Mouse (Mus musculus) stomach, embryonic 14.5 days (tissue): ENCODE measurements around the gene Cfap74. TPM values are rescaled to one million over a fixed set of nuclear protein-coding genes. Genes with fewer than 3 reads are reported as not detected.

Experiments used
- ATAC-seq: fragments of 200-750 bp; cut with Nextera tagmentation; 2 replicates; pipeline ENCODE4 v1.8.0; 2017; ENCODE audit warnings: low read depth, moderate TSS enrichment; ENCODE audit not compliant: insufficient number of reproducible peaks, insufficient read depth, low FRiP score
- H3K27ac ChIP-seq: fragments of 300-500 bp; sonication (generic); 2 replicates; pipeline ENCODE4 v1.5.1; 2014; ENCODE audit warnings: mild to moderate bottlenecking, low read length, moderate library complexity, mixed read lengths
- H3K27me3 ChIP-seq: fragments of 300-500 bp; sonication (generic); 2 replicates; pipeline ENCODE4 v1.6.1; 2014; ENCODE audit warnings: low read length, control low read depth, mixed read lengths; ENCODE audit not compliant: control insufficient read depth, insufficient read depth
- H3K36me3 ChIP-seq: fragments of 300-500 bp; sonication (generic); 2 replicates; pipeline ENCODE4 v1.6.1; 2014; ENCODE audit warnings: mild to moderate bottlenecking, control low read depth, low read length, moderate library complexity, mixed read lengths; ENCODE audit not compliant: control insufficient read depth, insufficient read depth
- H3K4me1 ChIP-seq: fragments of 300-500 bp; sonication (generic); 2 replicates; pipeline ENCODE4 v1.6.1; 2014; ENCODE audit warnings: low read length, control low read depth, mixed read lengths; ENCODE audit not compliant: control insufficient read depth, insufficient read depth
- H3K4me2 ChIP-seq: fragments of 300-500 bp; sonication (generic); replicated peaks from 2 replicates; pipeline ENCODE4 v1.6.1; 2014; ENCODE audit warnings: low read depth, low read length, control low read depth
- H3K4me3 ChIP-seq: fragments of 300-500 bp; sonication (generic); 2 replicates; pipeline ENCODE4 v1.5.1; 2014; ENCODE audit warnings: low read depth, low read length, control low read depth
- H3K9ac ChIP-seq: fragments of 300-500 bp; sonication (generic); replicated peaks from 2 replicates; pipeline ENCODE4 v1.6.1; 2014; ENCODE audit warnings: low read depth, mild to moderate bottlenecking, control low read depth, low read length, moderate library complexity, mixed read lengths
- H3K9me3 ChIP-seq: fragments of 300-500 bp; sonication (generic); 2 replicates; pipeline ENCODE4 v1.6.1; 2016; ENCODE audit warnings: low read depth, low read length, control low read depth; ENCODE audit not compliant: control insufficient read depth
- WGBS: fragments of 180-500 bp; shearing (Covaris S2); extraction: QIAGEN DNeasy Blood & Tissue Kit; methylation state at CpG from one replicate; pipeline ENCODE4 v1.1.7; 2014; 5-methylcytosine and 5-hydroxymethylcytosine counted together
- polyA plus RNA-seq: library from polyadenylated mRNA; unstranded; fragments of >200 nt; fragmentation: Nextera tagmentation; extraction: Ambion mirVana; gene quantifications from 2 replicates; pipeline ENCODE4 v1.2.1, GENCODE M21; 2014

Gene Cfap74
- polyA plus RNA-seq, 1 experiment from 2014 or later, result 3.8 TPM

GRCm38 (mm10) chr4:155451597-155451996 lies 42.6 kb downstream of the Cfap74 start:
- ATAC-seq, result no peak
- Histone ChIP-seq H3K4me1 (no peaks in the 10 kb centered on the region), H3K4me2 (no peak overlapping the region), H3K27ac (no peak overlapping the region), H3K4me3 (no peak overlapping the region), H3K27me3 (no peaks in the 10 kb centered on the region), H3K9me3 (no peaks in the 10 kb centered on the region), H3K9ac (no peak overlapping the region), H3K36me3 (no peaks in the 10 kb centered on the region)
- WGBS, result 33% methylated on average over 10 of the region's 10 CpGs

- no peaks in the 10 kb centered on the region for H3K36me3 ChIP-seq
- H3K27ac ChIP-seq, result no peak overlapping the region
- no peak overlapping the region for H3K9ac ChIP-seq
- no peak overlapping the region for H3K4me3 ChIP-seq
- no peaks in the 10 kb centered on the region for H3K4me1 ChIP-seq
- no peaks in the 10 kb centered on the region for H3K27me3 ChIP-seq
- WGBS, result 78% methylated on average over 5 of the region's 5 CpGs
- H3K4me2 ChIP-seq, result no peak overlapping the region
- ATAC-seq, result no peak
- no peaks in the 10 kb centered on the region for H3K9me3 ChIP-seq
Observed at GRCm38 (mm10) chr4:155458575-155458974, 49.6 kb downstream of the Cfap74 start.

GRCm38 (mm10) chr4:155463050-155463449 lies 54.1 kb downstream of the Cfap74 start:
- H3K9ac ChIP-seq, result no peak overlapping the region
- no peak overlapping the region for H3K27ac ChIP-seq
- no peaks in the 10 kb centered on the region for H3K27me3 ChIP-seq
- no peak overlapping the region for H3K4me3 ChIP-seq
- no peaks in the 10 kb centered on the region for H3K9me3 ChIP-seq
- no peaks in the 10 kb centered on the region for H3K36me3 ChIP-seq
- H3K4me2 ChIP-seq, result no peak overlapping the region
- H3K4me1 ChIP-seq, result no peaks in the 10 kb centered on the region
- no peak for ATAC-seq
- WGBS, result 76% methylated on average over 13 of the region's 13 CpGs

GRCm38 (mm10) chr4:155463611-155464010 lies 54.6 kb downstream of the Cfap74 start:
- ATAC-seq, result no peak
- Histone ChIP-seq H3K4me3 (no peak overlapping the region), H3K36me3 (no peaks in the 10 kb centered on the region), H3K4me1 (no peaks in the 10 kb centered on the region), H3K27ac (no peak overlapping the region), H3K9me3 (no peaks in the 10 kb centered on the region), H3K9ac (no peak overlapping the region), H3K4me2 (no peak overlapping the region), H3K27me3 (no peaks in the 10 kb centered on the region)
- 89% methylated on average over 6 of the region's 6 CpGs for WGBS

GRCm38 (mm10) chr4:155464061-155464460 lies 55.1 kb downstream of the Cfap74 start:
- Histone ChIP-seq H3K4me1 (peaks cover 2% of the 10 kb centered on the region; the same call in 1 of the 2 replicates), H3K4me2 (no peak overlapping the region), H3K36me3 (no peaks in the 10 kb centered on the region), H3K27me3 (no peaks in the 10 kb centered on the region), H3K4me3 (no peak overlapping the region), H3K9me3 (no peaks in the 10 kb centered on the region), H3K27ac (no peak overlapping the region), H3K9ac (no peak overlapping the region)
- 87% methylated on average over 4 of the region's 4 CpGs for WGBS
- ATAC-seq, result no peak

GRCm38 (mm10) chr4:155465607-155466006 lies 56.6 kb downstream of the Cfap74 start:
- WGBS, result 80% methylated on average over 6 of the region's 6 CpGs
- no peak for ATAC-seq
- H3K4me3 ChIP-seq, result no peak overlapping the region
- peaks cover 3% of the 10 kb centered on the region; the same call in 1 of the 2 replicates for H3K4me1 ChIP-seq
- no peaks in the 10 kb centered on the region for H3K36me3 ChIP-seq
- no peak overlapping the region for H3K4me2 ChIP-seq
- H3K9ac ChIP-seq, result no peak overlapping the region
- no peak overlapping the region for H3K27ac ChIP-seq
- H3K27me3 ChIP-seq, result no peaks in the 10 kb centered on the region
- no peaks in the 10 kb centered on the region for H3K9me3 ChIP-seq

- H3K27ac ChIP-seq, result no peak overlapping the region
- no peak for ATAC-seq
- 82% methylated on average over 5 of the region's 5 CpGs for WGBS
Observed at GRCm38 (mm10) chr4:155466080-155466479, 57.1 kb downstream of the Cfap74 start.

GRCm38 (mm10) chr4:155467237-155468010 lies 58.4 kb downstream of the Cfap74 start:
- no peak overlapping the region for H3K27ac ChIP-seq
- 81% methylated on average over 13 of the region's 13 CpGs for WGBS
- no peak overlapping the region for H3K9ac ChIP-seq
- H3K36me3 ChIP-seq, result no peaks in the 10 kb centered on the region
- no peaks in the 10 kb centered on the region for H3K9me3 ChIP-seq
- no peak overlapping the region for H3K4me2 ChIP-seq
- H3K4me3 ChIP-seq, result no peak overlapping the region
- H3K4me1 ChIP-seq, result peaks cover 3% of the 10 kb centered on the region; the same call in 1 of the 2 replicates
- no peaks in the 10 kb centered on the region for H3K27me3 ChIP-seq
- no peak for ATAC-seq

More at GRCm38 (mm10) chr4:155466080-155466479, 57.1 kb downstream of the Cfap74 start:
- Histone ChIP-seq H3K9ac (no peak overlapping the region), H3K4me1 (peaks cover 3% of the 10 kb centered on the region; the same call in 1 of the 2 replicates), H3K36me3 (no peaks in the 10 kb centered on the region), H3K27me3 (no peaks in the 10 kb centered on the region), H3K9me3 (no peaks in the 10 kb centered on the region), H3K4me2 (no peak overlapping the region), H3K4me3 (no peak overlapping the region)
